Mouse (Mus musculus) thymus, adult 2 months (tissue): ENCODE measurements around the gene Il9r. TPM values are rescaled to one million over a fixed set of nuclear protein-coding genes. Genes with fewer than 3 reads are reported as not detected.

Source experiments
- DNase-seq: peaks from one replicate; pipeline ENCODE4 v3.0.0; 2021
- H3K27ac ChIP-seq: fragments of 200-500 bp; 2 replicates; pipeline ENCODE4 v1.5.1; 2012; ENCODE audit warnings: low read length, control low read depth; ENCODE audit not compliant: control insufficient read depth, insufficient read depth
- H3K27me3 ChIP-seq: fragments of 200-500 bp; 2 replicates; pipeline ENCODE4 v1.6.1; 2012; ENCODE audit warnings: mild to moderate bottlenecking, low read length, moderate library complexity, mixed read lengths; ENCODE audit not compliant: control insufficient read depth, insufficient read depth
- H3K36me3 ChIP-seq: fragments of 200-500 bp; 2 replicates; pipeline ENCODE4 v1.6.1; 2012; ENCODE audit warnings: mild to moderate bottlenecking, low read length, moderate library complexity; ENCODE audit not compliant: control insufficient read depth, insufficient read depth
- H3K4me1 ChIP-seq: fragments of 200-500 bp; replicated peaks from 2 replicates; pipeline ENCODE4 v1.6.1; 2012; ENCODE audit warnings: low read length; ENCODE audit not compliant: control insufficient read depth, insufficient read depth
- H3K4me3 ChIP-seq: fragments of 200-500 bp; 2 replicates; pipeline ENCODE4 v1.5.1; 2012; ENCODE audit warnings: mild to moderate bottlenecking, low read length, control low read depth, moderate library complexity; ENCODE audit not compliant: control insufficient read depth, insufficient read depth
- CTCF ChIP-seq: fragments of 200-500 bp; IDR thresholded peaks from 2 replicates; pipeline ENCODE4 v1.5.1; 2012; ENCODE audit warnings: mild to moderate bottlenecking, control low read depth, low read length, moderate library complexity, borderline replicate concordance; ENCODE audit not compliant: control insufficient read depth, poor library complexity, insufficient read depth; ENCODE audit errors: extremely low read depth
- POLR2A ChIP-seq: fragments of 200-500 bp; IDR thresholded peaks from 2 replicates; pipeline ENCODE4 v1.6.1; 2012; ENCODE audit warnings: mild to moderate bottlenecking, low read length, control low read depth, moderate library complexity; ENCODE audit not compliant: control insufficient read depth, poor library complexity, insufficient read depth; ENCODE audit errors: extremely low read depth
- WGBS: fragments of 180-500 bp; shearing (Covaris S2); methylation state at CpG from one replicate; pipeline ENCODE4 v1.1.7; 2018; 5-methylcytosine and 5-hydroxymethylcytosine counted together
- polyA plus RNA-seq: library from polyadenylated mRNA; depleted of rRNA; stranded (reverse); fragments of >200 nt; gene quantifications from 2 replicates; pipeline ENCODE4 v1.2.3, GENCODE M21; 2012; rRNA removed

The Il9r gene
- polyA plus RNA-seq, result 16.4 and 19.9 TPM in 2 replicates

DNA sequence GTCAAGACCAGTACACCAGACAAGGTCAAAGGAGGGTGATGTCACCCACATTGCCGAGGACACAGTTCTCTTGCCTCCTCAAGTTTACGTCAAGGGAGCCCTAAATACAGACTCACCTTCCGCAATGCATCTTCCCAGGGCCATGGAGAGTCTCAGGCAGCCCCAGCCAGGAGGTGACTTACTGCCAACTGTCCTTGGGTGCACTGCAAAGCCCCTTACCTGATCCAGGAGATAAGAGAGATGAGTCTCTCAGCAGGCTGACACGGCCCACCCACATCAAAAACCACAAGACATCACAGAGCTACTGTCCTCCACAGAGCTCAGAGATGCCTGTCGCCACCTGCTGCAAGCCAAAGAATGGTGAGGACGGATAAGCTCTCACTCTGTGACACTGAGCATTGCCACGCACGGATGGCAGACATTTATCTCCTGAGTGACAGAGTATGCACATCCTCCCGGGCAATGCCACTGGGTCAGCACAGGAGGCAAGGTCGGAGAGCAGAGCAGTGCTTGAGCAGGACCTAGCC is at the start of gene Il9r:
Gene Il9r, minus strand, starts transcription at position 205 of the 527 bp plus-strand sequence.
- H3K4me1 ChIP-seq, result peaks cover 50% of the 10 kb centered on the region
- 0 out of 2 replicates have a peak within 1 kb of the TSS, but pooled peaks have one; percentile 10 for H3K4me3 ChIP-seq
- no peaks in the 10 kb centered on the region for H3K27me3 ChIP-seq
- peak within 1 kb of the TSS; percentile 52; the same call in 1 of the 2 replicates for H3K27ac ChIP-seq
- H3K36me3 ChIP-seq, result no peaks in the 10 kb centered on the region
- 10% methylated on average over 10 of the region's 10 CpGs for WGBS
- TF ChIP-seq POLR2A (no peak), CTCF (no peak)
- peak; percentile 74 for DNase-seq

DNA sequence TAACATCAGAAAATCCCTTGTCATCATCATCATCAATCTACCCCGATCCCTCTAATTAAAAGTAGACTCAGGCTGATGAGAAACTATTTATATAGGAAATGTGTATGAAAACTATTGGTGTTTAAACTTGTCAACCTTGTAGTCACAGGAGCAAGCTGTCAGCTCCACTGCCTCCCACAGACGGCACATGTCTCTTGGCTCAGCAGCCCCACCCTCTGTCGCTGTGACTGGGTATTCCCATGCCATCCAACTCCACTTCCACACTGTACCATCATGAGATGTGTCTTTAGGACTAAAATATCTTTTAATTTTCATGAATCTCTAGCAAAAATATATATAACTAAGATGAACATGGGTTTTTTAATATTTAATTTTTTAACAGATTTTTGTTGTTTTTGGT is 48.3 kb upstream of the Il9r start:
- H3K36me3 ChIP-seq, result peaks cover 6% of the 10 kb centered on the region; the same call in 1 of the 2 replicates
- 97% methylated on average over 3 of the region's 3 CpGs for WGBS
- H3K27ac ChIP-seq, result no peak overlapping the region
- H3K27me3 ChIP-seq, result no peaks in the 10 kb centered on the region
- H3K4me3 ChIP-seq, result no peak overlapping the region
- DNase-seq, result no peak
- peaks cover 9% of the 10 kb centered on the region for H3K4me1 ChIP-seq
- TF ChIP-seq CTCF (no peak), POLR2A (no peak)

DNA sequence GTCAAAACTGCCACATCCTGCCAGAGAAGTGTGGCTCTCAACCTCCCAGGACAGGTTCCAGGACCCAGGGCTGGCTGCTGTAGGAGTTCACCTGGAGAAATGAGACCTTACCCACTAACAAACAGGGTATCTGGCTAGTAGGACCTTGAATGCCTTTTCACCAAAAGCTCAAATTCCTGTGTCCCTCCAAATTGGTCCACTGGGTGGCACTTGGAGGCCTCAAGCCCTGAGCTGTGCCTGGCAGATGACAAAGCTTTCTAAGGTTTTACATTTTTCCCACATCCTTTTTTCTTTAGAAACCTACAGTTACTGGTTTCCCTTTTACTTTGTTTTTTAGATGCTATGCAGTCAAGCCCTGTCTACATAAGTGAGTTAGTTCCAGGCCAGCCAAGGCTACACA is 47.0 kb upstream of the Il9r start:
- TF ChIP-seq POLR2A, result no peak
- TF ChIP-seq CTCF, result no peak
- H3K27ac ChIP-seq, result no peak overlapping the region
- no peak overlapping the region for H3K4me3 ChIP-seq
- H3K36me3 ChIP-seq, result peaks cover 6% of the 10 kb centered on the region; the same call in 1 of the 2 replicates
- peaks cover 9% of the 10 kb centered on the region for H3K4me1 ChIP-seq
- DNase-seq, result peak; percentile 42
- H3K27me3 ChIP-seq, result no peaks in the 10 kb centered on the region

DNA sequence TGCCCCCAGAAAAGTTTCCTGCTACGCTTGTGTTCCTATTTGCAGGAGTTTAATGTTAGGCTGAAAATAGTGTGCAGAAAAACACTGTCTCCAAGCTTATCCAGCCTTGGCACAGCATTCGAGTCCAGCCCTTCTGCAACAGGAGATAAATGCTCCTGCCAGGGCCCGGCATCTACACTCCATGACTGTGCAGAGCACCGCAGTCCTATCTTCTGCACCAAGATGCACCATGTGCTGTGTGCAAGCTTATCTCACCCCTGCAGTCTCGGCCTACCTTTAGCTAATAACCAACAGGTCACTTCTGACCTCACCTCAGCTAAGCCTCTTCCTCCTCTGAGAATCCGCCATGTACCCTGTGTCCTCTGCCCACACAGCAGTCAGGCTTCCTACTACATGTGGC is 45.5 kb upstream of the Il9r start:
- Histone ChIP-seq H3K27me3 (no peaks in the 10 kb centered on the region), H3K36me3 (peaks cover 6% of the 10 kb centered on the region), H3K4me3 (no peak overlapping the region), H3K27ac (no peak overlapping the region), H3K4me1 (peaks cover 9% of the 10 kb centered on the region)
- WGBS, result 94% methylated on average over 6 of the region's 6 CpGs
- TF ChIP-seq POLR2A (no peak), CTCF (no peak)
- no peak for DNase-seq

DNA sequence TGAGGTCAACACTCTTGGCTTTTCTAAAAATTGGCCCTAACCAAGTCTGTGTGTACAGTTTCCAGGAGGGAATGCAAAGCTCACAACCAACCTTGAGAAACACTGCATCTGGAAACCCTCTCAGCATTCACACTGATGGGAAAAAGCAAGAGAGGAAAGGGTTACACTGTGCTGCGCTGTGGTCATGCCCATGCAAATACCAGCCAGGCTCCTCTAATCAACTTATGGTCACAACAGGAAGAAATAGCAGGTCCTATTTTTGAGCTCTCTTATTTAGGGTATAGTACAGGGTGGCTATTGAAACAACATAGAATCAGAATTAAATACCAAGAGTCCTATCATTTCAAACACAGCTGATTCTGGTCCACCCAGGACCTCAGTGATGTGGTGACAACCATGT is 44.5 kb upstream of the Il9r start:
- H3K36me3 ChIP-seq, result peaks cover 3% of the 10 kb centered on the region
- TF ChIP-seq POLR2A, result no peak
- TF ChIP-seq CTCF, result no peak
- H3K27me3 ChIP-seq, result no peaks in the 10 kb centered on the region
- no peak overlapping the region for H3K4me3 ChIP-seq
- H3K27ac ChIP-seq, result no peak overlapping the region
- DNase-seq, result no peak
- peaks cover 9% of the 10 kb centered on the region for H3K4me1 ChIP-seq
- WGBS, result 80% methylated on average over 1 of the region's 1 CpGs

- whole genome bisulfite sequencing, result 91% methylated on average over 3 of the region's 3 CpGs
- no peak overlapping the region for H3K4me3 ChIP-seq
- H3K27ac ChIP-seq, result no peak overlapping the region
- no peak for DNase-seq
- no peaks in the 10 kb centered on the region for H3K27me3 ChIP-seq
- no peak for TF ChIP-seq POLR2A
- TF ChIP-seq CTCF, result no peak
- H3K36me3 ChIP-seq, result no peaks in the 10 kb centered on the region; the same call in 1 of the 2 replicates
- peaks cover 9% of the 10 kb centered on the region for H3K4me1 ChIP-seq
Measured at GRCm38 (mm10) chr11:32244064-32244463, 44.0 kb upstream of the Il9r start.
